Mouse (Mus musculus) layer of hippocampus, postnatal 36 days (tissue): ENCODE measurements around the gene Cnih3. TPM values are rescaled to one million over a fixed set of nuclear protein-coding genes. Genes with fewer than 3 reads are reported as not detected.

Source experiments
- DNase-seq, 2 experiments: peaks; one replicate each; pipeline ENCODE4 v3.0.0; 2022
- total RNA-seq, 2 experiments: library from RNA; stranded (reverse); gene quantifications; 2 replicates each; pipeline ENCODE4 v1.2.3; 2021

Cnih3 gene
- 10 to 100 TPM; 53.4 to 66.8 TPM for total RNA-seq

DNA sequence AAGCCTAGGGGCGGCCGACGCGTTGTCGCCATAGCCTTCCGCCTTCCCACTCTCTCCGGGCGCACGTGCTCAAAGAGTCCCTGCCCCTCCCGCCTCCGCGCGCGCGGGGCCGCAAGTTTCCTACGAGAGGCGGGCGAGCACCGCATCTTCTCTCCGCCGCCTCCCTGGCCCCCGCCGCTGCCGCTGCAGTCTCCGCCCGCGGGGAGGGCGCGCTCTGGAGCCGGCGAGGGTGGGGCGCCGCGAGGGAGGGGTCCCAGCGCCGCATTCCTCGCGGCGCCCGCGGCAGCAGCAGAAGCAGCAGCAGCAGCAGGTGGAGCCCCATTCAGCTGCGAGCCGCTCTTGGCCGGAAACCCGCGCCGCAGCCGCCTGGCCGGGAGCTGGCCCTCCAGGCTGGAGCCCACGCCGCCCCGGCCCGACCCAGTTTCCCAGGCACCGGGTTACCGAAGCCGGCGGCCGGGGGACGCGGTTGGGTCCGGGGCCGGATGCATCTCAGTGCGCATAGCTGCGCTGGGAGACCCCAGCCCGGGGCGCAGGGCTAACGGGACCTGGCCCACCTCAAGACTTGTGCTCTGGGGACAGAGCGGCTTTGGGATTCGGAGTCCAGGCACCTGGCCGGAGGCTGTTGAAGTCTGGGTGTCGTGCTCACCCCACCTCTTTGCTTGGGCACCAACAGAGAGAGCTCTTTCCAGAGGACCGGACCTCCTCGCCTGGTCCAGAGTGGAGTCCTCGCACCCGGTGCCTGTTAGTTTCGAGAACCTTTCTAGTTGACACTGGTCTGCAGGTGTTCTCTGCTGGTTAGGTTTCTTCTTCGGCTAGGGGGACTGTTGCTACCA is at the start of gene Cnih3:
Cnih3 (plus strand) TSS at position 262 of the 833 bp plus-strand sequence.
- peak; percentile 52 to 58 for DNase-seq

DNA sequence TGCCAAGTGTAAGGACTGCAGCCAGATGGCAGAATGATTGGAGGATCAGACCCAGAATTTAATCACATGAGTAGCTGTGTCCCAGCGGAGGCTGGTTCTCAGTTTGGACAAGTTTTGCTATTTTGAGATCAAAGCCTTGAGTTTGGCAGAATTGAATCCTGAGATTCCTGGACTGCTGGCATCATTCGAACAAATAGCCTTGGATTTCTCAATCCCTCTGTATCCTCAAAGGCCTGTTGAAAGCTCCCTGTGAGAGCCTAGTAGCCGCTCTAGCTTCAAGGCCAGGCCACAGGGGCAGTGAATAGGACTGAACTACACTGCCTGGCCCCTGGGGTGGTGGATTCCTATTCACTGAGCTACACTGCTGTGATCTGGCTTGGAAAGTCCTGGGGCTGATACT is 44.4 kb upstream of the Cnih3 start:
- no peak for DNase-seq

DNA sequence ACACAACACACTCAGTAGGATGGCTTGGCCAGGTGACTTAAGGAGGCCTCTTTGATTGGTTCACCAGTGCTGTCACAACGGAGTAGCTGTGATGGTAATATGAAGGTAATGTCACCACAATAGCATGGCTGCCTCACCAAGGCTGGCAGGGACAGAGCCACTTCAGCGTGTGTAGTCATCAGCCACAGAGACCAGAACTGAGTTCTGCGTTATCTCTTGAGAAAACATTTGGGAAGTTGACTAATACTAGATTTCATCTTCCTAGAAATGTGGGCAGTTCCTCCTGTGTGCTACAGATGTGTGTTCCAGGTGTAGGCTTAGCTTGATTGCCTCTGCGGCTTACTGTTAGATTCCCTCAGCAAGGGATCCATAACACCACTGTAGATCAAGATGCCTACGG is 41.7 kb upstream of the Cnih3 start:
- no peak for DNase-seq

DNA sequence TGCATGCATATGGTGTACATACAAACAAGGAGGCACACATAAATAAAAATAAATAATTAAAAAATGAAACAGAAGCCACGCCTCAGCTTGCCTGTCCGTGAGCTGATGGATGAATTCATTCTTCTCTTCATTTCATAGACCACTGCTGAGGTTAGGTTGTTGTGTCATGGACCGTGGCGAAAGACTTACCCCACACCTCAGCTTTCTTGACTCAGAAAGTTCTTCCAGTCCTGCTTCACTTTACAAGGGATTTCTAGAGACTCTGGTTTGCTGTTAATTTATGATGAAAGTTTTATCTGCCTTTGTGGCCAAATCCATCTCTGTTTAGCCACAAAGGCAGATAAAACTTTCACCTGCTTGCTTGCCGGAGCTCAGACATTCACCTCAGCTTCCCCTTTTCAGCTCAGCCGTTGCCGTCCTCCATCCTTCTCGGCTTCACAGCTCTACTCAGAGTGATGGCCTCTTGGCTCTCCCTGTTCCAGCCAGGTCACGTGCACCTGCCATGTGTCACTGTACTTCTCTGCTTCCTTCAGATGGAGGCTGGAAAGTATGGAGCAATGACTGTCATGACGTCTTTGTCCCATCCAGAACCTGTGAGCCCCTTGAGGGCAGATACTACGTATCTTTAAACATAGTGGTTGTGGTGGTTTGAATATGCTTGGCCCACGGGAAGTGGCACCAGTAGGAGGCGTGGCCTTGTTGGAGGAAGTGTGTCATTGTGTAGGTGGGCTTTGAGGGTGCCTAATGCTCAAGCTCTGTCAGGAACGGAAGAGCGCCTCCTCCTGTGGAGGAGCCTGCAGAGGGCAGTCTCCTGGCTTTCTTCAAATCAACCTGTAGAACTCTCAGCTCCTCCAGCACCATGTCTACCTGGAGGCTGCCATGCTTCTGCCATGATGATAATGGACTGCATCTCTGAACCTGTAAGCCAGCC is 40.0 kb upstream of the Cnih3 start:
- DNase-seq = no peak

DNA sequence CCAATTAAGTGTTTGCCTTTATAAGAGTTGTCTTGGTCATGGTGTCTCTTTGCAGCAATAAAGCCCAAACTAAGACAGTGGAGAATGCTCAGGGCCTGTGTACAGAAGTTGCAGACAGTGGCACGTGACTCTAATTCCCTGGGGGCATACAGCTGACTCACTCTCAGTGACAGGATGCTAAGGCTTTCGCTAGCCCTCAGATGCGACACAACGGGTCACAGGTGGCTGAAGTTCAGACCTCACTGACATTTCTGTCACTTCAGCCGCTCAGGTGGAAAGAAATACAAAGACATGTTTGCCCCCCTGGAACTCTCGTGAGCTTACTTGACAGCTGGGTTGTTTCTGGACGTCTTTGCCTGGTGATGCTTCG is 39.4 kb upstream of the Cnih3 start:
- no peak for DNase-seq

DNA sequence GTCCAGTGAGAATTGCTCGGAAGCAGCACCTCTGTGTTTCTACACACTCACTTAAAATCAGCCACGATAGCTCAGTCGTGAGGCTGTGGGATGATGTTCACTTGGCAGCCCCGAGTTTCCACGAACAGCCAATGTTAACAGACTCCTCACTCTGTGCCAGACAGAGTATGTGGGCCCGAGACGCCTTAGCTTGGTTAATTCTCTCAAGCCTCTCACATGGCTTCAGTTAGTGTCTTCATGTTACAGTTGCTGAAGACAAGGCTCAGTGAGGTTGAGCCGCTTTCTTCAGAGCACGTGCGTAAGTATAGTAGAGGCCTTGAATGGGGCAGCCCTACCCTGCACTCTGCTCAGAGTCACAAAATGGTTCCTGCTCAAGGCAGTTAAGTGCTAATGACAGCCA is 38.1 kb upstream of the Cnih3 start:
- no peak for DNase-seq

DNA sequence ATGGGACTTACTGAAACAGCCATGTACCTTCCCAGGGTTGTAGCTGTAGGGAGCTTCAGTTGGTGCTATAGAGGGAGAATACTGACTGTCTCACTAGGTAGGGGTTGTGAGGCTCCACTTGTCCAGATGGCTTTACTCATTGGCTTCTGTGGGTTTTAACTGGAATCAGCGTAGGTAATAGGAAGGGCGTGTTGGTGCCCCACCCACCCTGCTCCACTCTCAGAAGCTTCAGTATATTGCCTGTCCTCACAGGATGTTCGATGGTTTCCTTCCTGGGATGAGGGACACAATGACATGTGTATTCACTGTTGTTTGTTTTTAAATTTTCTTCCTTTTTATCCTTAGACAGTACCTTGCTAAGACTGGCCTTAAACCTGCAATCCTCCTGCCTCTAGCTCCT is 37.1 kb upstream of the Cnih3 start:
- DNase-seq = no peak

DNA sequence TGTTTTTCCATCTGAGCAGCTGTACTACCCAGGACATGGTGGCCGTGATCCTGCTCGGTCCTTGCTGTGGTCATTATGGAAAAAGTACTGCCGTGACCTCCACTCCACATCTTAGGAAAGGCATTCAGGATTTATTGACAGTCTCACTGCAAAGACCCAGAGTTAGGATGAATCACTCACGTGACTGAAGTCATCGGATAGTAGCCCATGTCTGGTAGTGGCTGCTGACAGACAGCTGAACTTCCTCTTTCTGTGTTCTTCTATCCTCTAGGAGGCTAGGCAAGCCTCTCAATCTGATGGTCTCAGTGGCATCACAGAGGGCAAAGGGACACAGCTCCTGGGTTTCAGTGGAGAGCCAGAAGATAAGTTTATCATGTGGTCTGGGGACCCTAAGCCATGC is 35.9 kb upstream of the Cnih3 start:
- DNase-seq = no peak

DNA sequence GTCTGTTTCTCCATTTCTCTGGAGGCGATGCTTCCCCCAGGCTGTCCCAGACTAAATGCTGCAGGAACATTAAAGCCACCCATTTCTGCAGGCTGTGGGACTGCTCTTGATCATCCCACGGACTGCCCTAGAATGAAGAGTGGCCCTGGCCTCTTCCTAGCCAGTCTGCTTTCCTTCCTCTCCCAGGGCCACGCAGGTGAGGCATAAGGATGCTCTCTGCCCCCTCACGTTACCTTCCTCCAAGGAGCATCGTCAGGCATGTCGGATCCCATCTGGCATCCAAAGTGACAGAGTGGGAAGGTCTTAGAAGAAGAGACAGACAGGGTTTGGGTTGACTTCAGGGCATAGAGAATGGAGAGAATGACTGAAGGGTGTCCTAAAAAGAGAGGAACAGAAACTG is 33.0 kb upstream of the Cnih3 start:
- DNase-seq = no peak

DNA sequence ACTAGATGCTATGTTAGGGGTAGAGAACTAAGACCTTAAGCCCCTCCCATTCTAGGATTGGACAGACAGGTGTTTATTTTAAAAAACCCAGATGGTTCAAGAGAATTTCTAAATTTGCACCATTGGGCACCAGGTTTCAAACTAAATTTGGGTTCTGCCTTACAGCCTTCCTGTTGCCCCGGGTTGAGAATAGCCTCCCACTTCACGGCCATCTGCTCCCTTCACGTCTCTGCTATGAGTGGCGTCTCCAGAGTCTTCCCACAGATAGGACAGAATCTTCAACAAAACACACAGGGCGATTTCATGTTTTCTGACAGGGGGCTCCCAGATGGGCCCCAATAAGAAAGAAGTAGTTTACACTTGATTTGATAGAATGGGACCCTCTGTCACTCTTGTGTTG is 31.3 kb upstream of the Cnih3 start:
- DNase-seq = no peak

DNA sequence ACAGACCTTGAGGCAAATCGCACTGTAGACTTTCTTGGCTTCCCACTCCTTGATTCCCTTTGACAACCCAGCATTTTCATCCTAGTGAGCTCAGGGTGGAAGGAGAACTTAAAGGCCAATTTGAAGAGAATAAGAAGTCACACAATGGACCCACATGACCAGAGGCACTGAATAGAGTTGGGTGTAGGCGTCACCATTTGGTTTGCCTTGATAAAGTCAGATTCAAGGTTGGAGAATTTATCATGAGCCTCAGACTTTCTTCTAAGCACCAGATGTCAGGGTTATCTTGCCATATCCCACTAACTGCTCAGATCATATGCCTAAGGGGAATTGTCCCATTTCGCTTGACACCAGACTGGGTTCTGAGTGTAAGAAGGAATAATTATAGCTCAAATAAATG is 29.3 kb upstream of the Cnih3 start:
- DNase-seq = no peak

DNA sequence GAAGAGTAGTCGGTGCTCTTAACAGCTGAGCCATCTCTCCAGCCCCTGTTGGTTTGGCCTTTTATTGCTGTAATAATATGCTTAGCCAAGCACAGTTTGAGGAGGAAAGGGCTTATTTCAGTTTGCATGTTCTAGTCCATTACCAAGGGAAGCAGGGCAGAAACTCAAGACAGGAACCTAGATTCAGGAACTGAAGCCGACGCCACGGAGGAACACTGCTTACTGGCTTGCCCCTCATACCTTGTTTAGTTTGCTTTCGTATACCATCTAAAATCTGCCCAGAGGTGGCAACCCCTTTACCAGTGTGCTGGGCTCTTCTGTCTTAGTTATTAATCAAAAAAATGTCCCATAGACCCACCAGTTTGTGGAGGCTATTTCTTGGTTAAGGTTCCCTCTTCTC is 25.3 kb upstream of the Cnih3 start:
- DNase-seq = no peak

DNA sequence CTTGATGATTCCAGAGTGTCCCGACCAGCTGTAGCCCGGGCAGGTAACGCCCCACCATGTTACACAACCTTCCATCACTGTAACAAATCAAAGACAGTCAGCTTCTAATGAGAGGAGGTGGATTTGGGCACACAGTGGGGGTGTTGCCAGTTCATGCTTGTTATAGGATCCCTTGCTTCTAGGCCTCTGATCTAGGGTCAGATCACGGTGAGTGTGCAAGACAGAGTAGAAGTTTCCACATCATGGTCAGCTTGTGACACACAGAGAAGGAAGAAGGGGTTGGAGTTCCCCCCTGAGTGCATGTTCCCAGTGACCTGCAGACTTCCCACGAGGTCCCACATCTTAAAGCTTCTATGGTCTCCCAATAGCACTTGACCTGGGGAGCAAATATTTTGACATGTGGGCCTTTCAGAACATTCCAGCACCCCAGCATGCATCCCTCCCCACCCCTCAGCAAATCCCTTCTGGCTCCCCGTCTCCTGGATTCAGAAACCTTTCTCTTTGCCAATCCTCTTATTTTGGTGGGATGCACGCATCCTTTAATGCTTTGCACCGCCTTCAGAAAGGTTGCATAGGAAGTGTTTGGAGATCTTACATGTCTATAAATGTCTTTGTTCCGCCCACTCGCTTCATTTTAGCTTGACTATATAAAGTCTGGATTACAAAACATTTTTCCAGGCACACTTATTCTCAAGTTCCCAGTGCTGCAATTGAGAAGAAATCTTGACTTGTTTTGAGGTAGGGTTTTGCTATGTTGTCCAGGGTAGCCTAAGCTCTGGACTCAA is 24.6 kb upstream of the Cnih3 start:
- no peak for DNase-seq

DNA sequence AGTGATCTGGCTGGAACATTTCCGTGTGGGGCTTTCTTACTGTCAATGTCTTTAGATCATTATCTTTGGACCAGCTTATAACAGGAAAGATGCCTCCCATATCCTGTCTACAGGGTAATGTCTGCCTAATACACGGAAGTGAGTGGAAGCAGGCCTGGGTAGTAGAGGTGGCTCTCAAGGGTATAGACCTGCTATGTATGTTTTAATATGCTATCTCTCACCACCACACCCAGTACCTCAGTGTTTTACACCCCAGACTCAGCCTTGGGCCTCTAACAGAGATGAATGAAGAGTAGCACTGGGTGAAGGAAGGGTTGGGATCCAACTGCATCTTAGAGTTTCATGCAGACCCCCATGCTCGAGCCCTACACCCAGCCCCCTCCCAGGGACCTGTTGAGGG is 23.3 kb upstream of the Cnih3 start:
- DNase-seq = no peak

DNA sequence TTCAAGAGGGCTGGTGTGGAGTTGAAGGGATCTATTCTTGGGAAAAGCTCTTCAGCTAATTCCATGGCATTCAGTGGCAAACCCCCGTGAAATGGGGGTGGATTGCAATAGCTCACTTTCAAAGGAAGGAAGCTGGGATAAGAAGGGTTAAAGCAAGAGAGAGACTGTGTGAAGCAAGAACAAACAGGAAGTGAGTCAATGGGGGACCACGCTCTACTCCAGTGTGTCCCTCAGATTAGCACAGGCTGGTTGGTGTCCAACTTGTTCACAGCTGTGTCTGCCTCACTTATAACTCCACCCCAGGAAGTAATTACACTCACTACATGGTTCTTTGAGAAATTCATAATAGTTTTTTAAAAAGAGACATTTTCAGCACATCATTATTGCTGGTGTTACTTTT is 19.8 kb upstream of the Cnih3 start:
- no peak for DNase-seq

DNA sequence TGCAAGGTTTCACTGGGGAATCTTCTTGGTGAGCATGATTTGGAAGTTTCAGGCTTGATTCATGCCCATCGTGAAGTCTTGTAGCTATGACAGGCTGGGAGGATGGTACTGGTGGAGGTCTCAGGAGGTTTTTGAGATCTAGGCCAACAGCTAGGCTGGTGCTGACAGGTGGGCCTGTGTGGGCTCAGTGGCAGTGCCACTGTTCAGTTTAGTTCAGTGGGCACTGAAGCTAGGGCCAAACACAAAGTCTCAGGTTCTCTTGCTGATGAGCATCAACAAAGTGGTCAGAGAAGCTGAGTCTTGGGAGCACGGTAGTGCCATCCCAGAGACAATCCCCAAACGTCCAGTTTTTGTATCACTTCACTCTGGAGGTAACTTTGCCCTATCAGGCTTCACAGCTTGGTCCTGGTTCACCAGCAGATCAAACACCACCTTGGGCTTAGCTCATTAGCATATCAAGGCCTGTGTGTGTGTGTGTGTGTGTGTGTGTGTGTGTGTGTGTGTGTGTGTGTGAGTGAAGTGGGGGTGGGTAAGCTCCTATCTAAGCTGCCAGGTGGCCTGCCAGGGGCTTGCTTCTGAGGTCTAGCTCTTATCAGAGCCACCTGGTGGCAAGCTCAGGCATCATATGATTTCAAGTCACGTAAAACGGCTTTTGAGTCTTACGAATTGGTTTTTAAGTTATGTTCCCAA is 18.0 kb upstream of the Cnih3 start:
- no peak for DNase-seq

DNA sequence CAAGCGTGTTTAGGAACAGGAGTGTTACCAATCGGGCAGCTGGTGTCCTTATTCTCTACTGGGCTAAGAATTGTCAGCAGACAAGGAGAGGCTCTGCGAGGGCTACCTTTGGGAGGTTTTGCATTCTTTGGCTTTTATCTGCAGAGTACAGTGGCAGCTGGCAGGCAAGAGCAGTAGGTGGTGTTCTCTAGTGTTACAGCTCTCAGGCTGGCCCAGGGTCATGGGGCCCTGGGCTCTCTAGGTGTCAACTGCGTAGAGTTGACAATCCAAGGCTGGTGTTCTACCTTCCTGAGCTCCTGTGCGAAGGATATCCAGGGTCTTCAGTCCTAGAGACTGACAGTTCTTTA is 17.4 kb upstream of the Cnih3 start:
- DNase-seq = no peak

DNA sequence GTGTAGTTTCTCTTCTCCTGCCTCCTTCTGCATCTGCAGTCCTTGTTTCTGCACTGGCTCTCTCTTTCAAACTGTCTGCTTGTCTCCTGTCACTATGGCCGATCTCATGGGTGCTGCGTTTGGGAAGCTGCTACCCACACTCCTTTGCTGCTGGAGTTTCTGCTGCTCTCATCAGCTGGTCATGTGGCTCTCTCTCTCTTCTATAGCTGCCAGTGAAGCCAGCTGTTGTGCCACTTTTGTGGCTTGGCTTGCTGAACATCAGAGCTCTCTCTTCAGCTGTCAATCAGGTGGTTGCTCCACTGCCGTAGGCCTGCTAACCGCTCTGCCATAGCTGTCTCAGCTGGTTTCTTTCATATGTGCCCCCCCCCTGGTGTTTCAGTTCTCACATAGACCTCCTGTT is 17.0 kb upstream of the Cnih3 start:
- DNase-seq = no peak

DNA sequence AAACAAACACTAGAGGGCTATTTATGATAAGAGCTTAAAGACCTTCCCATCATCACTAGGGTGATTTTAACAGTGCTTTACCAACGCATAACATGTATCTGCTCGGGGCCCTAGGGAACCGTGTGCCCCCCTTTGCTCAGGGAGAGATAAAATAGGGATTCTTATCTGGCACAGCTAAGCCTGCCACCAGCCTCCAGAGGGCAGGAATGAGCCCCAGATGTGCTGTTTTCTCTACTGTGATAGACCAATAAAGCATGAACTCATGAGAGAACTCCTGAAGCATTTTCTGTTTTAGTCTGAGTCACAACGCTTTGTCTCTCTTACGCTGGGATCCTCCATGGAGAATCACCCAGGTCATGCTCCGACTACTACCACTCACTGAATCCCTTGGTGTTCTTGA is 15.6 kb upstream of the Cnih3 start:
- no peak for DNase-seq

DNA sequence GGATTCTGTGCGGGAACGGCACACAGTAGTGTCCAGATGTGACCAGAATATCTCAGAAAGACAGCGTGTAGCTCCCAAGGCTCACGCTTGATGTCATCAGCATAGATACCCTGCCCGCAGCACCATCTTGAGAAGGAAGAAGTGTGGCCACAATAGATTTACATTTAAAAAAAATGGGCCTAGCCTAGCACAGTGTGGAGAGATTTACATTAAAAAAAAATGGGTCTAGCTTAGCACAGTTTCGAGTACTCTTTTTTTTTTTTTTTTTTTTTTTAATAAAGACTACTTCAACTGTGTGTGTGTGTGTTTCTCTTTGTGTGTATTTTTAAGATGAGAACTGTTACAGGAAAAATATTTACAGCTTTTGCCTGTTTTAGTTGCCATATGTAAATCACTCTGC is 13.3 kb upstream of the Cnih3 start:
- no peak for DNase-seq

DNA sequence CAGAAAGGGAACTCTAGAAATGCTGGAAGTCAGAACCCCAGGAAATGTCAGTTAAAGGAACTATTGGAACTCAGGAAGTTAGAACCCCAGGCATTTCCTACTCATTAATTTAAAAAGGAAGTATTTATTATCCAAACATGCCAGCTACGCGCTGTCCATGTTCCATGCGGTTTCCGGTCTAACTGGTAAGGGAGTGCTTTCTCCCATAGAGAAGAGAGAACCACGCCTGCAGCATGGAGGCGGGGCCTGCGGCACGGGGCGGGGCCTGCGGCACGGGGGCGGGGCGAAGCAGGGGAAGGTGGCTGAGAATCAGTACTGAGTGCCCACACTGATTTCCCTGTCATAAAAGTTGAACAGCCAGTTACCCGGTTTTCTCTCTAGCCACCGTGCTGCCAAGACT is 6.9 kb upstream of the Cnih3 start:
- DNase-seq = no peak

DNA sequence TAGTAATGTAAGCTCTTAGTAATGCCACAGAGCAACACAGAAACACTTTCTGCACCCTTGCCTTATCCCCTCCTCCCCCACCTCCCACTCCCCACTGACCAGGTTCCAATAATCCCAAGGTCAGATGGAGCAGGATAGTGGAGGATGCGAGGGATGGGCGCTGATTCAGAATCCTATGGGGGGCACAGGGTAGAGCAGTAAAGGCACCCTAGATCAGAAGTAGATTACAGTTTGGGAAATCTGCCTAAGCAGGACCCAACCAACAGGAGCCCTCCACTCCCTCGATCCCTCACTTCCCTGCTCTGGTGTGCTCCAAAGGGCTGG is 423 bp upstream of the Cnih3 start:
- no peak for DNase-seq
